Mouse (Mus musculus): ENCODE results near the gene Mlh3. TPM values are rescaled to one million over a fixed set of nuclear protein-coding genes. Genes with fewer than 3 reads are reported as not detected.

Mlh3 gene
- polyA plus RNA-seq, 1 experiment from 2014 or later: 4.0 TPM

GRCm38 (mm10) chr12:85217733-85218310 lies 52.6 kb downstream of the Mlh3 start:
- H3K4me2 ChIP-seq: no peak overlapping the region
- no peak overlapping the region for H3K4me3 ChIP-seq
- H3K9me3 ChIP-seq (replicated peaks): no peaks in the 10 kb centered on the region
- no peak overlapping the region for H3K27ac ChIP-seq
- 75% methylated on average over 2 of the region's 2 CpGs for WGBS (ENCODE audit: insufficient replicate concordance)
- no peak overlapping the region for H3K9ac ChIP-seq
- H3K36me3 ChIP-seq: peaks cover 21% of the 10 kb centered on the region
- H3K4me1 ChIP-seq: peaks cover 27% of the 10 kb centered on the region
- no peak for ATAC-seq
- H3K27me3 ChIP-seq (replicated peaks): 0 out of 2 replicates have a peak, but pooled peaks cover 4% of the 10 kb centered on the region

DNA sequence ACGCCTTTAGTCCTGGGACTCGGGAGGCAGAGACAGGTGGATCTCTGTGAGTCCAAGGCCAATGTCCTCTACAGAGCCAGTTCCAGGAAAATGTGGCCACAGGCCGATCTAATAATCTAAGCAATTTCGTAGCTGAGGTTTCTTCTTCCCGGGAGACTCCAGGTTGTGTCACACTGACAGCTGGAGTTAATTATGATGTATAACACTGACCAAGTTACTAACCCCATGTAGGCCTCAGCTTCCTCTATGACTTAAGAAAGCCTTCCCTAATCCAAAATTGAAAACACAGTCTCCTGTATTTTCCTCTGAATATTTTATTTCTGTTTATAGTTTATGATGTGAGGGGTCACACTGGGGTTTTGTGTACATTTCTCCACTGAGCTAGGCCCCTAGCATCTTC lies 55.4 kb downstream of the Mlh3 start:
- Histone ChIP-seq H3K27me3 (replicated peaks) (0 out of 2 replicates have a peak, but pooled peaks cover 4% of the 10 kb centered on the region), H3K4me2 (no peak overlapping the region), H3K9me3 (replicated peaks) (no peaks in the 10 kb centered on the region), H3K4me1 (peaks cover 11% of the 10 kb centered on the region), H3K27ac (no peak overlapping the region), H3K9ac (no peak overlapping the region), H3K36me3 (no peaks in the 10 kb centered on the region), H3K4me3 (no peak overlapping the region)
- ATAC-seq: no peak
- WGBS (ENCODE audit: insufficient replicate concordance): 68% methylated on average over 5 of the region's 5 CpGs

GRCm38 (mm10) chr12:85208687-85209199 lies 61.7 kb downstream of the Mlh3 start:
- WGBS (ENCODE audit: insufficient replicate concordance): 28% methylated on average over 7 of the region's 7 CpGs
- no peaks in the 10 kb centered on the region for H3K9me3 ChIP-seq (replicated peaks)
- H3K4me2 ChIP-seq: no peak overlapping the region
- no peaks in the 10 kb centered on the region for H3K4me1 ChIP-seq
- no peak for ATAC-seq
- no peaks in the 10 kb centered on the region for H3K27me3 ChIP-seq (replicated peaks)
- no peak overlapping the region for H3K27ac ChIP-seq
- no peak overlapping the region for H3K4me3 ChIP-seq
- no peak overlapping the region for H3K9ac ChIP-seq
- H3K36me3 ChIP-seq: no peaks in the 10 kb centered on the region

- WGBS (ENCODE audit: insufficient replicate concordance): 64% methylated on average over 10 of the region's 10 CpGs
- H3K4me3 ChIP-seq: no peak overlapping the region
- ATAC-seq: no peak
- no peaks in the 10 kb centered on the region; the same call in 1 of the 2 replicates for H3K27me3 ChIP-seq (replicated peaks)
- no peaks in the 10 kb centered on the region; the same call in 1 of the 2 replicates for H3K4me1 ChIP-seq
- H3K36me3 ChIP-seq: no peaks in the 10 kb centered on the region
- no peak overlapping the region for H3K4me2 ChIP-seq
- no peaks in the 10 kb centered on the region for H3K9me3 ChIP-seq (replicated peaks)
- no peak overlapping the region for H3K9ac ChIP-seq
- H3K27ac ChIP-seq: no peak overlapping the region
These were observed 65.0 kb downstream of the Mlh3 start for GRCm38 (mm10) chr12:85205425-85205824.

DNA sequence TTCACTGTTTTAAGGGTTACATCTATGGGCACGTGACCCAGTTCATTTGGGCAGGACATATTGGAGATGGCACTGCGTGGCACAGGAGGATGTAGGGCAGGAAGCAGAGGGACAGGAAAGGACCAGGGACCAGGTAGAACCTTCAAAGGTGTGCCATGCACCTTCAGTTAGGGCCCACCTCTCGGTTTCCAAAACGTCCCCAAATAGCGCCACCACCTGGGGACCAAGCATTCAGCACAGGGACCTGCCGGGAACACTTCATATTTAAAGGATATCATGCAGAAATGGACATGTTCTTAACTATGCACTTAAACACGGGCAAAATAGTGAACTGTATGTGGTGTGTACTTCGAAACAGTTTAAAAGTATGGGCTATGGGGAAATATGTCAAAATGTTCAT lies 66.3 kb downstream of the Mlh3 start:
- Histone ChIP-seq H3K36me3 (no peaks in the 10 kb centered on the region), H3K9ac (no peak overlapping the region), H3K4me1 (no peaks in the 10 kb centered on the region; the same call in 1 of the 2 replicates), H3K4me2 (no peak overlapping the region), H3K27me3 (replicated peaks) (no peaks in the 10 kb centered on the region; the same call in 1 of the 2 replicates), H3K9me3 (replicated peaks) (no peaks in the 10 kb centered on the region), H3K27ac (no peak overlapping the region), H3K4me3 (no peak overlapping the region)
- ATAC-seq: no peak
- WGBS (ENCODE audit: insufficient replicate concordance): 41% methylated on average over 8 of the region's 8 CpGs

DNA sequence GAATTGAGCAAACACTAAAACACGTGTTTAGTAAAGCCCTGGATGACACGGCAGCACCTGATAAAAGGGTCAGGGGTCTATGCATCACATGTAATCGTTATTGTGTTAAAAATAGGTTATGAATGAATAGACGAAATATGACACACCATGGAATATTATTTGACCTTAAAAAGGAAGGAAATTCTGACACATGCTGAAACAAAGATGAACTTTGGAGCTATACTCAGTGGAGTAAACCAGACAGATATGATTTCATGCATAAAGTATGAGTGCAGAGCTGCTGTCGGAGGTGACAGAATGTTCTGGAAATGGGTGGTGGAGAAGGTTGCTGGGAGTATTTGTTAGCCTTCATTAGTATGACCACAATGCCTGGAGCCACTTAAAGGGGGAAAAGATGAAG lies 66.7 kb downstream of the Mlh3 start:
- no peaks in the 10 kb centered on the region; the same call in 1 of the 2 replicates for H3K4me1 ChIP-seq
- H3K4me2 ChIP-seq: no peak overlapping the region
- no peak overlapping the region for H3K27ac ChIP-seq
- no peak for ATAC-seq
- H3K9me3 ChIP-seq (replicated peaks): no peaks in the 10 kb centered on the region
- 64% methylated on average over 5 of the region's 5 CpGs for WGBS (ENCODE audit: insufficient replicate concordance)
- no peak overlapping the region for H3K9ac ChIP-seq
- no peak overlapping the region for H3K4me3 ChIP-seq
- H3K27me3 ChIP-seq (replicated peaks): no peaks in the 10 kb centered on the region; the same call in 1 of the 2 replicates
- no peaks in the 10 kb centered on the region for H3K36me3 ChIP-seq

DNA sequence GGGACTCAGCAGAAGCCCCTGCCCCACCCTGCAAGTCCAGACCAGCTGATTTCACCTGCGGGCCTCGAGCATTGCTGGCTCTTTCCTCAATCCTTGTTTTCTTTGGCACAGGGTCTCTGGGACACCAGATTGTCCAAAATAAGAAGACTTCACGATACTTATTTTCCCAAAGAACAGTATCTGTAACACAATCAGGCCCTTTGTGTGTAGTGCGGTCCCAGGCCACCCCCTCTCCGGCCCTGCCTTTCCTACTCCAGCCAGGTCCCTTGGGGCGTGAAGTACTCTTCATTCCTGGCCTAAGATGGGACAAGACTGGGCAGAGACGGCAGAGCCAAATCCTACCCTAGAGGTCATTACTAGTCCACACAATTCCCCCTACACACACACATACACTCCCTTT lies 68.2 kb downstream of the Mlh3 start:
- H3K4me3 ChIP-seq: no peak overlapping the region
- no peak overlapping the region for H3K4me2 ChIP-seq
- H3K9ac ChIP-seq: no peak overlapping the region
- H3K27ac ChIP-seq: no peak overlapping the region
- no peaks in the 10 kb centered on the region for H3K9me3 ChIP-seq (replicated peaks)
- ATAC-seq: no peak
- no peaks in the 10 kb centered on the region; the same call in 1 of the 2 replicates for H3K4me1 ChIP-seq
- H3K27me3 ChIP-seq (replicated peaks): no peaks in the 10 kb centered on the region; the same call in 1 of the 2 replicates
- WGBS (ENCODE audit: insufficient replicate concordance): 83% methylated on average over 7 of the region's 7 CpGs
- H3K36me3 ChIP-seq: no peaks in the 10 kb centered on the region

- no peak overlapping the region for H3K9ac ChIP-seq
- H3K4me2 ChIP-seq: no peak overlapping the region
- no peak for ATAC-seq
- no peak overlapping the region for H3K4me3 ChIP-seq
- H3K36me3 ChIP-seq: no peaks in the 10 kb centered on the region
- H3K4me1 ChIP-seq: no peaks in the 10 kb centered on the region; the same call in 1 of the 2 replicates
- H3K9me3 ChIP-seq (replicated peaks): no peaks in the 10 kb centered on the region
- WGBS (ENCODE audit: insufficient replicate concordance): 64% methylated on average over 2 of the region's 2 CpGs
- no peak overlapping the region for H3K27ac ChIP-seq
- H3K27me3 ChIP-seq (replicated peaks): no peaks in the 10 kb centered on the region; the same call in 1 of the 2 replicates
These were observed 68.6 kb downstream of the Mlh3 start for GRCm38 (mm10) chr12:85201830-85202147.

DNA sequence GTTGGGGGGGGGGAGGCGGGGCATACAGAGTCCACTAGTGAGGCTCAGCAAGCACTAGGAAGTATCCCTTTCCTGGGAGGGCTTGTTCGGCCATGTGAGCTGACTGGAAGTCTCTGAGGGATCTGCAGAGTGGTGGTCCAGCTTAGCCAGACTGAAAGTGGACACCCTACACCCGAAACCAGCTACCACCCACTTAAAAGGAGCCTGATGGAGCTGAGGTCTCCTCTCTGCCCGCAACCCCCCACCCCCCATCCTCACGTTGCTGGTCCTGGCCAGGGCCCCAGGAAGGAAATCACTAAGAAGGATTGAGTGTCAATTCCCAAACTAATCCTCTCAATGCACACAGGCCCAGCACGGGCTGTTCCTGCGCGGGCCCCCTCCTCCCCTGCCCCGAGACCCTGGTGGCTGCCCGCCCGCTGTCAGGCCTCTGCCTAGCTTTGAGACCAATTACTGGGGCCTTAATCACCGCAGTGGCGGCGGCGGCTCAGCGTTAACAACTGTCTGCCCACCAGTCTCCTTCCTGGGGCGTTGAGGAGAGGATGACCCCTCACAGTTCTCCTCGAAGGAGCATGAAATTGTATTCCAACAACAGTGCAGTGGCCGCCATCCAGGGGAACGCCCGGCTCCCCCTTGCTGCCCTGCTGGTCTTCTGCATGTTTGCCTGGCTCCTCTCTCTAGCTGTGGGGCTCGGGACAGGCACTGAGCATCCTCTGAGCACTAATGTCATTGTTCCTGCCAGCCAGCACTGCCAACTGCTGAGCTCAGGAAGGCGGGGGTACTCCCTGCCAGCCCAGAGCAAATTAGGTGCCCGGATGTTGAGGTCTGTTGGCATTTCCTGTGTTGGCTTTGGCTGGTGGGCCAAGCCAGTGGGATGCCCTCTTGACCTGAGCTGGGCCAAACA lies 69.2 kb downstream of the Mlh3 start:
- 44% methylated on average over 24 of the region's 24 CpGs for WGBS (ENCODE audit: insufficient replicate concordance)
- H3K9me3 ChIP-seq (replicated peaks): no peaks in the 10 kb centered on the region
- H3K36me3 ChIP-seq: no peaks in the 10 kb centered on the region
- H3K4me1 ChIP-seq: no peaks in the 10 kb centered on the region; the same call in 1 of the 2 replicates
- no peak overlapping the region for H3K4me3 ChIP-seq
- no peak overlapping the region for H3K27ac ChIP-seq
- no peak overlapping the region for H3K4me2 ChIP-seq
- ATAC-seq: no peak
- H3K9ac ChIP-seq: no peak overlapping the region
- no peaks in the 10 kb centered on the region; the same call in 1 of the 2 replicates for H3K27me3 ChIP-seq (replicated peaks)

- no peaks in the 10 kb centered on the region; the same call in 1 of the 2 replicates for H3K4me1 ChIP-seq
- WGBS (ENCODE audit: insufficient replicate concordance): 47% methylated on average over 1 of the region's 1 CpGs
- H3K9ac ChIP-seq: no peak overlapping the region
- H3K4me3 ChIP-seq: no peak overlapping the region
- no peaks in the 10 kb centered on the region for H3K9me3 ChIP-seq (replicated peaks)
- no peaks in the 10 kb centered on the region for H3K36me3 ChIP-seq
- ATAC-seq: no peak
- H3K27me3 ChIP-seq (replicated peaks): no peaks in the 10 kb centered on the region; the same call in 1 of the 2 replicates
- H3K27ac ChIP-seq: no peak overlapping the region
- H3K4me2 ChIP-seq: no peak overlapping the region
These were observed 70.4 kb downstream of the Mlh3 start for GRCm38 (mm10) chr12:85199954-85200353.

- Histone ChIP-seq H3K4me1 (no peaks in the 10 kb centered on the region; the same call in 1 of the 2 replicates), H3K9ac (no peak overlapping the region), H3K27me3 (replicated peaks) (no peaks in the 10 kb centered on the region; the same call in 1 of the 2 replicates), H3K36me3 (no peaks in the 10 kb centered on the region), H3K9me3 (replicated peaks) (no peaks in the 10 kb centered on the region), H3K4me3 (no peak overlapping the region), H3K4me2 (no peak overlapping the region), H3K27ac (no peak overlapping the region)
- ATAC-seq: no peak
- 53% methylated on average over 8 of the region's 8 CpGs for WGBS (ENCODE audit: insufficient replicate concordance)
These were observed 72.5 kb downstream of the Mlh3 start for GRCm38 (mm10) chr12:85197936-85198335.

- H3K9ac ChIP-seq: no peak overlapping the region
- 66% methylated on average over 7 of the region's 7 CpGs for WGBS (ENCODE audit: insufficient replicate concordance)
- no peak overlapping the region for H3K27ac ChIP-seq
- no peaks in the 10 kb centered on the region for H3K36me3 ChIP-seq
- H3K27me3 ChIP-seq (replicated peaks): no peaks in the 10 kb centered on the region; the same call in 1 of the 2 replicates
- no peak overlapping the region for H3K4me2 ChIP-seq
- H3K9me3 ChIP-seq (replicated peaks): no peaks in the 10 kb centered on the region
- H3K4me3 ChIP-seq: no peak overlapping the region
- peaks cover 5% of the 10 kb centered on the region; the same call in 1 of the 2 replicates for H3K4me1 ChIP-seq
- ATAC-seq: no peak
These were observed 73.0 kb downstream of the Mlh3 start for GRCm38 (mm10) chr12:85197371-85197770.
